Mouse (Mus musculus) G1E (cell line): ENCODE data around the gene Fam118b. TPM values are rescaled to one million over a fixed set of nuclear protein-coding genes. Genes with fewer than 3 reads are reported as not detected.

Source experiments
- ATAC-seq: 2 replicates; pipeline ENCODE4 v1.8.0; 2016; ENCODE audit warnings: mild to moderate bottlenecking; ENCODE audit not compliant: insufficient number of reproducible peaks, poor library complexity, low FRiP score, severe bottlenecking; ENCODE audit errors: extremely low read depth
- DNase-seq: peaks from one replicate; pipeline ENCODE4 v3.0.0; 2012; ENCODE audit warnings: low spot score
- H3K27me3 ChIP-seq: 2 replicates; pipeline ENCODE4 v1.6.1; 2012; ENCODE audit warnings: mild to moderate bottlenecking, low read length, inconsistent platforms; ENCODE audit not compliant: insufficient read depth
- H3K36me3 ChIP-seq: replicated peaks from 2 replicates; pipeline ENCODE3; 2012; ENCODE audit warnings: mild to moderate bottlenecking, inconsistent platforms
- H3K4me1 ChIP-seq: 2 replicates; pipeline ENCODE4 v1.6.1; 2012; ENCODE audit warnings: low read depth, low read length, inconsistent platforms, mixed read lengths; ENCODE audit not compliant: insufficient read depth
- H3K4me3 ChIP-seq: 2 replicates; pipeline ENCODE4 v1.5.1; 2012; ENCODE audit warnings: low read depth, mild to moderate bottlenecking, inconsistent platforms, low read length, moderate library complexity, mixed read lengths
- H3K9me3 ChIP-seq: replicated peaks from 2 replicates; pipeline ENCODE4 v1.6.1; 2012; ENCODE audit warnings: inconsistent platforms
- CTCF ChIP-seq: IDR thresholded peaks from 2 replicates; pipeline ENCODE4 v1.5.1; 2012; ENCODE audit warnings: low read depth, low read length, inconsistent platforms, mixed read lengths
- GATA1 ChIP-seq: IDR thresholded peaks from 2 replicates; pipeline ENCODE4 v1.6.1; 2012; ENCODE audit warnings: borderline replicate concordance, low read length, inconsistent platforms, mixed read lengths
- GATA2 ChIP-seq: IDR thresholded peaks from 2 replicates; pipeline ENCODE4 v1.6.1; 2012; ENCODE audit warnings: low read depth, low read length, inconsistent platforms, borderline replicate concordance
- POLR2AphosphoS5 ChIP-seq: IDR thresholded peaks from 2 replicates; pipeline ENCODE4 v1.6.1; 2012; ENCODE audit warnings: low read depth, low read length, inconsistent platforms; ENCODE audit not compliant: insufficient replicate concordance
- TAL1 ChIP-seq: conservative IDR thresholded peaks from 2 replicates; pipeline ENCODE4 v1.6.1; 2012; ENCODE audit warnings: low read depth, low read length, inconsistent platforms, mixed read lengths
- polyA plus RNA-seq: library from polyadenylated mRNA; stranded (reverse); fragments of >175 nt; gene quantifications from 2 replicates; pipeline ENCODE4 v1.2.3, GENCODE M21; 2012
- total RNA-seq, 2 experiments: library from RNA; stranded (forward) in 1 of 2; stranded (reverse) in 1 of 2; fragments of 200-1000 nt in 1 of 2; fragments of >200 nt in 1 of 2; fragmentation: Nextera tagmentation in 1 of 2; gene quantifications; 2 replicates each; pipeline ENCODE4 v1.2.3; 2014 to 2017

The Fam118b gene
- total and polyA plus RNA-seq, 3 experiments: 9.5 to 44.0 (median 38.7) TPM

DNA sequence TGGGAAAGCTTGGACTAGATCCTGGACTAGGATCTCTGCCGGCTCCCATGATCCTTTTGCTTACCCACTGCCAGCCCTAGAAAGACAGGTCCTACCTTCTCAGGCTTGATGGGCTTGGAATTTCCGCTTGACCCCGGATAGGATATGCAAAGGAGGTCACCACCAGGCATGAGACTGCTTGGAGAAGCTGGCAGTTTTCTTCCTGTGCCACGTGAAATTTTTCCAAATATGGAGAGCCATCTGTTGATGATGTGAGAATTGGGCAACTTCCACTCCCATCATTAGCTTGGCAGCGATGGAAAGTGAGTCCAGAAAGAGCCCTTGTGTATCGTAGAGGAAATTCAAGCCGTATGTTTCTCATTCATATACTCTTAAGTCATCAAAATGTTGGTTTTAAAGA lies 39.9 kb upstream of the Fam118b start:
- no peak for ATAC-seq

DNA sequence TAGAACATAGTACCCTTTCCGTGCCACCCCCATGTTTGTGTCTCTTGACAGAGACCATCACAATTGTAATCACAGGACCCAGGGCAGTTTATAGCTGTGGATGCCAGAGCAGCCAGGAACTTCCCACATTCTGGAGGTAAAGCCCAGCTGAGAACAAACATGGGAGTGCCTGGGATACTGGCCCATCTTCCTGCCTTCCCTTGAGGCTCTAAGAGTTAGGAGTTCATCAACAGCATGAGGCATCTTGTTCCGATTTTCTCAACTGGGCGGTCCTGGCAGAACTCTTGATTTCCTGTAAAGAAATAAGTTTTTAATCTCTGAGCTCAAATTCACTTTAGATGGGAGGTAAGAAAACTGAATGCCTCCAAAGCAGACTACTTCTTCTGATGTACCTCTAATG lies 34.6 kb upstream of the Fam118b start:
- Histone ChIP-seq H3K9me3 (no peaks in the 10 kb centered on the region), H3K27me3 (peaks cover 2% of the 10 kb centered on the region; the same call in 1 of the 2 replicates), H3K36me3 (no peaks in the 10 kb centered on the region), H3K4me1 (no peaks in the 10 kb centered on the region), H3K4me3 (no peak overlapping the region)
- ATAC-seq: no peak
- TF ChIP-seq TAL1 (no peak), GATA1 (no peak), GATA2 (no peak), POLR2AphosphoS5 (no peak), CTCF (no peak)
- no peak for DNase-seq

More for the DNA sequence above, 39.9 kb upstream of the Fam118b start:
- H3K4me1 ChIP-seq: no peaks in the 10 kb centered on the region
- no peaks in the 10 kb centered on the region for H3K36me3 ChIP-seq
- TF ChIP-seq GATA2 (no peak), POLR2AphosphoS5 (no peak), GATA1 (no peak), TAL1 (no peak), CTCF (no peak)
- H3K27me3 ChIP-seq: peaks cover 6% of the 10 kb centered on the region
- no peak for DNase-seq
- no peaks in the 10 kb centered on the region for H3K9me3 ChIP-seq
- no peak overlapping the region for H3K4me3 ChIP-seq

DNA sequence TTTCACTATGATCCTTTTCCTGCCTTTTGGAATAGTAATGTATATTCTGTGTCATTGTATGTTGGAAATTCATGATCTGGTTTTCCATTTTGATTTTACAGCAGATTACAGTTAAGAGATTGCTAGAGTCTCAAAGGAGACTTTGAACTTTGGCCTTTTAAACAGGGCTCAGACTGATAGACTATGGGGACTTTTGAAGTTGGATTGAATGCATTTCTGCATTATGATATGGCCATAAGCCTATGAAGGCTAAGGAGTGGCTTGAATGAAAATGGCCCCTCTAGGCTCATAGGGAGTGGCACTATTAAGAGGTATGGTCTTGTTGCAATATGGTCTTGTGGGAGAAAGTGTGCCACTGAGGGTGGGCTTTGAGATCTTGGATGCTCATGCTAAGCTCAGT lies 30.2 kb upstream of the Fam118b start:
- no peaks in the 10 kb centered on the region for H3K9me3 ChIP-seq
- no peak overlapping the region for H3K4me3 ChIP-seq
- no peak for ATAC-seq
- no peaks in the 10 kb centered on the region for H3K4me1 ChIP-seq
- DNase-seq: no peak
- H3K27me3 ChIP-seq: peaks cover 2% of the 10 kb centered on the region
- no peak for TF ChIP-seq GATA2
- no peak for TF ChIP-seq TAL1
- TF ChIP-seq POLR2AphosphoS5: no peak
- no peak for TF ChIP-seq CTCF
- TF ChIP-seq GATA1: no peak
- H3K36me3 ChIP-seq: no peaks in the 10 kb centered on the region

DNA sequence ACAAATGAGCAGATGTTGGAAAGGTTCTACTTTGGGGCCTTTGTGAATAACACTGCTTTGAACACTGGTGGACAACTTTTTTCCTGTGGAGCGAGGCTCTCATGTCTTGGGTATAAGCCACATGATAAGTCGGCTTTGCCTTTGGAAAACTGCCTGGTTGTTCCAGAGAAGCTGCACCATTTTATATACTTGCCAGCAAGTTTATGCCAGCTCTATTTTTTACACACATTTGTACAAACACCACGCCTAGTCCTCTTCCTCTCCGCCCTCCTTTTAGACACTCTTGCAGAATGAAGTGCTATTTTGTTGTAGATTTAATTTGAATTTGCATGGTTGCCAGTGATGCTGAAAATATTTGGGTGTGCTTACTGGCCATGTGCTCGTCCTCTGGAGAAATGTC lies 25.9 kb upstream of the Fam118b start:
- Histone ChIP-seq H3K27me3 (peaks cover 15% of the 10 kb centered on the region), H3K9me3 (no peaks in the 10 kb centered on the region), H3K36me3 (no peaks in the 10 kb centered on the region), H3K4me1 (no peaks in the 10 kb centered on the region), H3K4me3 (no peak overlapping the region)
- TF ChIP-seq GATA2 (no peak), CTCF (no peak), TAL1 (no peak), POLR2AphosphoS5 (no peak), GATA1 (no peak)
- DNase-seq (no peak), ATAC-seq (no peak)

DNA sequence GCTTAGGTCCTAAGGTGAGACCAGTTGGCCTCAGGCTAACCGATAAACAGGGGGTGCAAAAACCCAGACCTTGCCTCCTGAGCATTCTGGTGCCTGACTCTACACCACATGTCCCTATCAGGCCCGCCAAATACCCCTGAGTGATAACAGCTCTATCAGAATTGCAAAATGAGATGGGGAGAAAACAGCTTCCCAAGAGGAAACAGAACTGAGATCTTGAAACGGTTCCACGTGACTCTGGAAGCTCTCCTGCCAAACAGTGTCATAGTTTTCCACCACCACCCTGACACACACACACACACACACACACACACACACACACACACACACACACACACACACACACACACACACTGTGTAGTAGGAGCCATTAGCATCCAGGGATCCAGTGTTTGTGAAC lies 23.3 kb upstream of the Fam118b start:
- DNase-seq (no peak), ATAC-seq (no peak)
- peaks cover 19% of the 10 kb centered on the region for H3K27me3 ChIP-seq
- no peak for TF ChIP-seq TAL1
- no peak for TF ChIP-seq POLR2AphosphoS5
- TF ChIP-seq GATA1: no peak
- TF ChIP-seq GATA2: no peak
- TF ChIP-seq CTCF: no peak
- no peaks in the 10 kb centered on the region for H3K9me3 ChIP-seq
- no peaks in the 10 kb centered on the region for H3K36me3 ChIP-seq
- no peaks in the 10 kb centered on the region for H3K4me1 ChIP-seq
- H3K4me3 ChIP-seq: no peak overlapping the region

DNA sequence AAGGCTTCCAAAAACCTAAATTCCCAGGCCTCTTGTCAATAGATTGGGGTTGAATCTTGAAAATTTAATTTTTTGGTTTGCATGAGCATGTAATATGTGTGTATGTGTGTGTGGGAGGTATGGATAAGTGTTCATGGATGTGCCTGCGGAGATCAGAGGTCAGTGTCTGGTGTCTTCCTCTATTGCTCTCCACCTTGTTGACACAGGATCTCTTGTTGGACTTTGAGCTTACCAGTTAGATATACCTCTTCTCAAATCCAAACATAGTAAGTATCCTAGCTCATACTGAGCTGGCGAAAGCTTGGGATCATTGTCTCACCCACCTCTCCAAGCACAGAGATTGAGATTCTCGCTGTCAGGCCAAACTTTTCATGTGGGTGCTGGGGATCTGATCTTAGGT lies 22.8 kb upstream of the Fam118b start:
- peaks cover 20% of the 10 kb centered on the region for H3K27me3 ChIP-seq
- DNase-seq (no peak), ATAC-seq (no peak)
- H3K4me3 ChIP-seq: no peak overlapping the region
- no peaks in the 10 kb centered on the region for H3K36me3 ChIP-seq
- H3K9me3 ChIP-seq: no peaks in the 10 kb centered on the region
- no peaks in the 10 kb centered on the region for H3K4me1 ChIP-seq
- TF ChIP-seq POLR2AphosphoS5 (no peak), CTCF (no peak), TAL1 (no peak), GATA2 (no peak), GATA1 (no peak)

DNA sequence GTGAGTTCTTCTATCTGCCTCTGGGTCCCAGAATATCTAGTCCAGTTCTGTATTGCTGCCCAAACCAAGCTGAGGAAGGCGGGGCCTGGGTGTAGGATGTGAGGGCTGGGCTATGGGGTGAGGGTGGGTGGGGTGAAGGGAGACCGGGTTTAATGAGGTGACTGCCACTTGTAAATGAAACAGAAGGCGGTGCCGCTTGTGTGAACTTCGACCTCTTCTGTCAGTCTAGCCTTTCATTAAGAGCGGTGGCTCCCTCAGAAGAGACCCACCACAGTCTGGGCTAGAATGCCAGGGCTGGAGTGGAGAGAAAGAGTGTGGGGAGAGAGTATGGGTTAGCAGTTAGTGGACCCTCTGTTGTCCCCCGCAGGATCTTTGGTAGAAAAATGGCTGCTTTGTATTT lies 22.4 kb upstream of the Fam118b start:
- DNase-seq (no peak), ATAC-seq (no peak)
- Histone ChIP-seq H3K4me1 (no peaks in the 10 kb centered on the region), H3K9me3 (no peaks in the 10 kb centered on the region), H3K27me3 (peaks cover 20% of the 10 kb centered on the region), H3K36me3 (no peaks in the 10 kb centered on the region), H3K4me3 (no peak overlapping the region)
- TF ChIP-seq GATA2: no peak
- TF ChIP-seq TAL1: no peak
- no peak for TF ChIP-seq GATA1
- TF ChIP-seq CTCF: no peak
- no peak for TF ChIP-seq POLR2AphosphoS5
